Mouse (Mus musculus): ENCODE measurements at regions not wholly inside any gene's neighbourhood (a gene's known extent, or its start where the extent isn't known, plus 50 kb on each side); places are given as distances from the start of the nearest gene placed in this dataset.
"Not testable (repeated sequence)": the region's sequence is repeated elsewhere in the genome, so short reads cannot be mapped to it uniquely, and the experiment has no call there.

DNA sequence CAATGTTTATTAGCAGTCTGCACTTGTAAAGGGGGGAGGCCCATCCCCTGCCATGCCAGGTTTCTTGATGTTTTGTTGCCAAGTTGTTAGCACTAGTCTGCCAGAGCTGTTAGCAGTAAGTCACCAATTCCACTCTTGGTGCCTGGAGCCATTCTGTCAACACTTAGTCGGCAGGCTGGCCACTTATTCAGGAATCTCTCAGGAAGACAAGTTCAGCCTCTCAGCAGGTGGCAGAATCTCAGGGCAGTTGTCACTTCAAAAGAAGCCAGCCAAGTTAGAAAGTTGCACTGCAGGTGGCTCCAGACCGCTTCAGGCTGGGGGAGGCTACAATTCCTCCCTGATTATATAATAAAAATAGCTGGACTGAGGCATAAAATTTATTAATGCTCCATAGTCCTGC, 424.2 kb downstream of the Cdh10 start:
- DNase-seq: not testable (repeated sequence)

DNA sequence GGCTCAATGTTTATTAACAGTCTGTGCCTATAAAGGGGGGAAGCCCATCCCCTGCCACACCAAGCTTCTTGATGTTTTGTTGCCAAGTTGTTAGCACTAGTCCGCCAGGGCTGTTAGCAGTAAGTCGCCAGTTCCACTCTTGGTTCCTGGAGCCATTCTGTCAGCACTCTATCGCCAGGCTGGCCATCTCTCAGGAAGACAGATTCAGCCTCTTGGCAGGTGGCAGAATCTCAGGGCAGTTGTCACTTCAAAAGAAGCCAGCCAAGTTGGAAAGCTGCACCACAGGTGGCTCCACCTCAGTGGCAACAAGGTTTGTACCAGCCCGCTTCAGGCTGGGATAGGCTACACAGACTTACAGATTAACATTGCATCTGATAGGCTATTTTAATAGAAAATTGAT, 428.7 kb downstream of the Cdh10 start:
- DNase-seq: peak; percentile 1 to 4

DNA sequence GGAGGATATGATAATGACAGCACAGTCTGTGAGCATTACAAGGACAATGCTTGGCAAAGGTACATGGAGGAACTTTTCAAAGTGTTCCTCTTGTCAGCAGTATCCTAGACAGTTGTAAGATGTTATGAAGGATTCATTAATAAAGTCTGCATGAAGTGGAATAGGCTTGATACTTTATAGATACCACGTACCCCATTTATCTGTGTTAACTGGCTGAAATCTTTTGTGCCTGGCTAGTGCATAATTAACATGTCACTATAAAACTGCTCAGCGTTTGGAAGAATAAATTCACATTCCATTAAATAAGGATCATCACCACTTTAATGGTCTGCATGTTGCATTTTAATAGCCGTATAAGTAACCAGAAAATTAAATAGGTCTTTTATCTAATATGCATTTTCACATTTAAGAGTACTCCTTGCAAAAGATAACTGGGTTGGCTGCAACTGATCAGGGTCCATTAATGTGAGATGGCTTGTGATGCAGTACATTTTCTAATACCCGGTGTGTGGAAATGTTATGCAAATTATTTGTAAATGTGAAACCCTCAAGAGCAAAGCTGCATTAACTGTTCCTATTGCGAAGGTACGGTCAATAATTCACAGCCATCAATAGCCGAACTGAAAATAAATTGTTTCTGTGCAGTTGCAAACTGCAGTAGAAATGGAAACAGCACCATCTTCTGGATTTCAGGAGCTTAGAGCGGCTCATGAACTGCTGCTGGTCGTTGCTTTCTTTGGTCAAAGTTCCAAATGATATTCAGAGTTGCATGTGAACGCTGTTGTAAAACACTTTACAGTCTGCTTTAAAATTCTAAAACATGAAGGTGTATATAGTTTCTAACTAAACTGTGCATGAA, 457.4 kb downstream of the Cdh10 start:
- DNase-seq: peak in 1 of 2 experiments; percentile 9

DNA sequence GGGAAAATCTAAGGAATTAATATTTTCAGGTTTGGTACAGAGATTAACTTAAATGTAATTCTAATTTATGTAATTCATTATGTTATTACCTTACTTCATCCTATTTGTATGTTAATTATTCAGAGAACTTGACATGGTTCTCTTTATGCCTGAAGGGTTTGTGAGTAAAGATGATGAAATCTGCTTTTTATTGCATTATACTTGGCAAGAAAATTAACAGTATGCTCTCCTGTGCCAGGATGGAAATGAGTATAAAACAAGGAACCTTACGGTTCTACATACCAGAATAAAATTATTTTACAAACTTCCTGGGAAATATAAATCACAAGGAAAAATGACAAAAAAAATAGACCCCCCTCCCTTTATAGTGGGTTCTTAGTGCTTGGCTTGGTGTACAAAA, 497.6 kb downstream of the Cdh10 start:
- DNase-seq: no peak

DNA sequence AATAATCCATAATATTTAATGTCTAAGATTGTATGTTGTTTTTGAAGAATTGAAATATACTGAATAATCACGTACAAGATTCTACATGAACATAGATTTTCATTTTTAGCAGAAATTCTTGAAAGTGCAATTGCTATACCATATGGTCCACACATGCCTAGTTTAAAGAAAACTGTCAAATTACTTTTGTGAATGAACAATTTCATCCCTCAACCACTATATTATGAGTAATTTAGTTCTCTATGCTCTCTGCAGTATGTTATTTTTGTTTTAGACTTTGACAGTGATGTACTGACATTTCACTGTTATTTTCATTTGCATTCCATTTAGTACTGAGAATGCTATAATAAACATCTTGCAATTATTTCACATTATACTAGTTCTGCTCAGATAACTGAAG, 537.6 kb downstream of the Cdh10 start:
- no peak for DNase-seq

DNA sequence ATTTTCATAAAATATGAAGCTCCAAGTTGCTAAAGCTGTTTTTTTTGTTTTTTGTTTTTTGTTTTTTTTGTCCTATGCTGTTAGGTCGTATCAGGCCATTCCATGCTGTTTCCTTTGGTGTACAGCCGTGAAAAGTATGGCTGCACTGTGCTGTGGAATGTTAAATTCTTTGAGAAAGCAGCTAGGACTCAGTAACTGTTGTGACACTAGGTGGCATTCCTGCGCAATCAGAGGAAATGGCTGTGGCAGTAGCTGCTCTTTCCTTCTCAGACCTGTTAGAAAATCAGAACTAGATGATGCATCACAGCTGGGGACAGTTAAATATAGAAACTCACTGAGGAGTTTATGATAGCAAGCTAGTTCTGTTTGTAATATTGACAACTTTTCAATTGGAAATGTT, 541.9 kb downstream of the Cdh10 start:
- DNase-seq: no peak

DNA sequence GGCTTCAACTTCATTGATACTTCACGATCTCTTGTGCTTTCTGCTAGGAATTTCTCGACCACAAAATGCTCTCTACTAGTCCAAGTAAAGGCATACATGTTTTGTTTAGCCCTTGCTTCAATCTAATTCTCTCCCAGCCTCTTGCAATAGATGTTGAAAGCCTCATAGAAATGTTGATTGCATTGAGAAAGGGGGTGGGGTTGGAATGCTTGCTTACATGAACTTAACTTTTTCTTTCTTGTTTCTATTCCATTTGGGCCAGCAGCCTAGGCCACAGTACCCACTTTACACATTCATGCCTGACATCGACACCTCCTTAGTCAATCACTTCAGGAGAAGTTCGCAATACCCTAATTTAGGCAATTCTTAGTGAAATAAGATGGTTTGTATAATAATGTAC, 571.2 kb downstream of the Cdh10 start:
- no peak for DNase-seq

DNA sequence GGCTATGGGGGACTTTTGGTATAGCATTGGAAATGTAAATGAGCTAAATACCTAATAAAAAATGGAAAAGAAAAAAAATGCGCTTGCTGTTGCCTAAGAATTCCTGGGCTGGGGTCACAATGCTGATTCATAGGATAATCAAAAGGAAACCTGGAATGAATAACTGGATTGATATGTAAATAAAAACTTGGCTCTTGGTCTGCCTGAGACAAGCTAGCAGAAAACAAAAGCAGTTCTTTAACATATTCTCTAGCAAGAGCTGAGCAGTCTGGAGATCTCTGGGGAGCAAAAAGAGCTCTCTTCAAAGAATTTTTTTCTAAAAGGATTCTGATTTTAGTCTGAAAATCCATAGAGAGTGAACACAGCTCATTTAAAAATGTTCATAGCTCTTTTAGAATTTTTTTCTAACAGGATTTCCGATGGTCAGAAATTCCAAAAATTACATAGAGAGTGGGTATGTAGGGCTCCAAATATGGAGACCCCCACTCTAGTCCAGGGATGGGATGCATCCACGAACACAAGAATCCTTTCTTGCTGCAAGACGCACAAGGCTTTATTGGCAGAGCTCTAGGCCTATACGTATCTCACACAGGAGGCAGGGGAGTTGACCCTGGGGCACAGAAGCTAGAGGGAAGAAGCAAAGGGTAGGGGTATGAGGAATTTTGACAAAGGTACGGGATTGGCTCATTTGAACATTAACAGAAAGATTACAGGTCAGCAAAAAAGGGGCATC, 572.7 kb downstream of the Cdh10 start:
- DNase-seq: no peak

DNA sequence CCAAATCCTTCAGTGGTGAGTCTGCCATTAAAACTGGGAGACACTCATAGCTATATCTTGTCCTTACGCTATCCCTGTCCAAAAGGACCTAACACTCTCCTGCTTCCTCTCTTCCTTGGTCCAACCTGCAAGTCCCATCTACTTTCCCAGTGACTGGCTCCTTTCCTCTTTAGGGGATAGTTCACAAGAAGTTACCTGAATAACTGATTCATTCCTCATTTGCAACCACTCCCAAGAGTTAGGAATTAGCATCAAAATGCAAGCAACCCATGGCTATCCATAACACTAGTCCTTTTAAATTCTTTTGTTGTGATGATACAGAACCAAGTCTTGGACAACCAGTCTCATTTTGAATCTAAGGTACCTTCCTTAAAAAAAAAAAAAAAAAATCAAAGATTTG, 576.9 kb downstream of the Cdh10 start:
- DNase-seq: no peak
